Mouse (Mus musculus) CD4-positive, CD25-positive, alpha-beta regulatory T cell, adult 2 months (primary cell): Measurements from ENCODE around the gene Tcn2.

ENCODE experiments used
- DNase-seq: peaks from one replicate; pipeline ENCODE4 v3.0.0-alpha.2; 2012; ENCODE audit warnings: low read depth, low spot score

The Tcn2 gene

GRCm38 (mm10) chr11:3894406-3895281 is 37.3 kb downstream of the Tcn2 start, which contains the start of the genes 4921536K21Rik and Dusp18:
TSS of gene 4921536K21Rik (minus strand) at chr11:3895098.
TSS of gene Dusp18 (plus strand) at chr11:3895240.
- peak; percentile 93 for DNase-seq

GRCm38 (mm10) chr11:3893970-3894369 is 38.0 kb downstream of the Tcn2 start:
- no peak for DNase-seq

DNA sequence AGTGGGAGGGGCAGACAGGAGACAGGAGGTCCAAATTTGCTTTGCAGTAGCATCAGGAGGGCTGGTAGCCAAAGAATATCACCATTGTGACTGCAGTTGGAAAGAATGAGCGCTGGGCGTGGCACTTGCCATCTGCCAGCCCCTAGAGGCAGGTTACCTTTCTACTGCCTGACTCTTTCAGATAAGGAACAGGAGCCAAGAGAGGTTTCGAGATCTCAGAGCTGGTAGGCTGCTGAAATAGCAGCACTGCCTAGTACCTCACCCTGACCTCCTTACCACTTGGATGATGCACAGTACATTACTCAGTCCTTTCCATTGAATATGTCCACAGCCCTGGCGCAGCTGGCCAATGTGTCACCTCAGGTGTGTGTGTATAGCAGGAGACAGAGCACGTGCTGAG is 44.6 kb downstream of the Tcn2 start:
- no peak for DNase-seq

GRCm38 (mm10) chr11:3883711-3884110 is 48.2 kb downstream of the Tcn2 start:
- DNase-seq = no peak

GRCm38 (mm10) chr11:3879836-3880235 is 52.1 kb downstream of the Tcn2 start:
- DNase-seq = peak; percentile 84

- DNase-seq = no peak
Observed at GRCm38 (mm10) chr11:3878660-3879059, 53.3 kb downstream of the Tcn2 start.

DNA sequence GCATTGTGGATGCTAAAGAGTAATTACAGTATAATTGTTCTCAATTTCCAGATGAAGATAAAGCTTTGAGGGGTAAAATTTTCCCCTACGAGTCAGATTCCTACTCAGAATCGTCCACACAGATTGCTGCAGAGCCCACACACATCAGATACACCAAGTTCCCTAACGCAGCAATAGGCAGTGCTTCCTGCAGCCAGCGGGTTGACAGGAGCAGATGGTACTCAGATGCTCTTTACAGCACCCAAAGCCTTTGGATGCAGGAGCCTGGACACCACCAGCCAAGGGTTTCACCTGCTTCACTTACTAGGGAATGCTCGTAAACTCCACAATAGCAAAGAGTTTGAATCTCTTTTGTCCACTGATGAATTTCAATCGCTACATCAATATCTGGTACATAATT is 55.5 kb downstream of the Tcn2 start:
- DNase-seq = no peak
